Mouse (Mus musculus) heart, postnatal 10 days (tissue): ENCODE data around the gene Hnf1a. TPM values are rescaled to one million over a fixed set of nuclear protein-coding genes. Genes with fewer than 3 reads are reported as not detected.
A peak's percentile ranks its signal among the peaks of the same experiment; 100 is the strongest.

ENCODE experiments used
- DNase-seq, 2 experiments: peaks; one replicate each; pipeline ENCODE4 v3.0.0; 2021
- intact Hi-C: fragments of 180-260 bp; cut with DNase I; formaldehyde crosslinking; loops from one replicate; pipeline ENCODE4 v1.15.1; 2025
- total RNA-seq, 2 experiments: library from RNA; stranded (reverse); gene quantifications; 2 replicates each; pipeline ENCODE4 v1.2.3; 2021

Hnf1a gene
- total RNA-seq, 2 experiments from 2014 or later, result not detected

- intact Hi-C loops, result no loop called here
Observed at GRCm38 (mm10) chr5:114980122-114980748, 9.3 kb upstream of the Hnf1a start.

GRCm38 (mm10) chr5:114979250-114980121 lies 8.6 kb upstream of the Hnf1a start:
- intact Hi-C loops, result loop anchor here (1.0 to 10.0 kb wide), 4 partner anchors 97 to 258 kb away; partner anchors contain the start of gene Pop5
- DNase-seq, result peak; percentile 81 to 86

More at GRCm38 (mm10) chr5:114980122-114980748, 9.3 kb upstream of the Hnf1a start:
- peak in 1 of 2 experiments; percentile 20 for DNase-seq

- intact Hi-C loops, result loop anchor here (1.0 to 10.0 kb wide), 4 partner anchors 97 to 258 kb away; partner anchors contain the start of gene Pop5
Observed at GRCm38 (mm10) chr5:114978888-114979249, 8.0 kb upstream of the Hnf1a start.

GRCm38 (mm10) chr5:114978473-114978872 lies 7.6 kb upstream of the Hnf1a start:
- DNase-seq, result peak in 1 of 2 experiments; percentile 29

More at GRCm38 (mm10) chr5:114978888-114979249, 8.0 kb upstream of the Hnf1a start:
- peak in 1 of 2 experiments; percentile 29 for DNase-seq

GRCm38 (mm10) chr5:114976935-114977334 lies 6.0 kb upstream of the Hnf1a start:
- intact Hi-C loops, result loop anchor here (5.0 to 10.0 kb wide), 3 partner anchors 185 to 260 kb away; partner anchors contain the start of gene Pop5

More at GRCm38 (mm10) chr5:114978473-114978872, 7.6 kb upstream of the Hnf1a start:
- intact Hi-C loops, result loop anchor here (5.0 to 10.0 kb wide), 3 partner anchors 184 to 259 kb away; partner anchors contain the start of gene Pop5

DNA sequence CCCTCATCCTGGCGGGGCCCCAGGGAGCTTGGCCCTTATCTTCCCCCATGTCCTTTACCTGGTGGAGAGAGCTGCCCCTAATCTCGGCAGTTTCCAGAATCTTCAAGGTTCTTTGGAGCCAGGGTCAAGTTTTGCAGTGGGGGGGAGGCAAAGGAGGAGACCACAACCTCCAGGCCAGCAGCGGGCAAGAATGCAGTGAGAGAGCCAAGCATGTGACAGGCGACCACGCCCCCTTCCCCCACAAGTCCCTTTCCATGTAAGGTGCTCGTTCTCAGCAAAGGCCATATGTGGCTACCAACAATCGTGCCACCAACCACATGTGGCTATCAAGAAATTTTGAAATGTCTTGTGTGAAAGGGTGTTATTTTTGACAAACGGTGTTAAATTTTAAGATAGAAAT lies 2.2 kb upstream of the Hnf1a start:
- DNase-seq, result no peak
- intact Hi-C loops, result loop anchor here (10.0 kb wide), 1 partner anchor 212 kb away; no protein-coding TSS in a partner anchor

More at GRCm38 (mm10) chr5:114976935-114977334, 6.0 kb upstream of the Hnf1a start:
- DNase-seq, result no peak

GRCm38 (mm10) chr5:114972201-114972600 lies 1.3 kb upstream of the Hnf1a start:
- no peak for DNase-seq
- intact Hi-C loops, result loop anchor here (10.0 kb wide), 1 partner anchor 213 kb away; no protein-coding TSS in a partner anchor

DNA sequence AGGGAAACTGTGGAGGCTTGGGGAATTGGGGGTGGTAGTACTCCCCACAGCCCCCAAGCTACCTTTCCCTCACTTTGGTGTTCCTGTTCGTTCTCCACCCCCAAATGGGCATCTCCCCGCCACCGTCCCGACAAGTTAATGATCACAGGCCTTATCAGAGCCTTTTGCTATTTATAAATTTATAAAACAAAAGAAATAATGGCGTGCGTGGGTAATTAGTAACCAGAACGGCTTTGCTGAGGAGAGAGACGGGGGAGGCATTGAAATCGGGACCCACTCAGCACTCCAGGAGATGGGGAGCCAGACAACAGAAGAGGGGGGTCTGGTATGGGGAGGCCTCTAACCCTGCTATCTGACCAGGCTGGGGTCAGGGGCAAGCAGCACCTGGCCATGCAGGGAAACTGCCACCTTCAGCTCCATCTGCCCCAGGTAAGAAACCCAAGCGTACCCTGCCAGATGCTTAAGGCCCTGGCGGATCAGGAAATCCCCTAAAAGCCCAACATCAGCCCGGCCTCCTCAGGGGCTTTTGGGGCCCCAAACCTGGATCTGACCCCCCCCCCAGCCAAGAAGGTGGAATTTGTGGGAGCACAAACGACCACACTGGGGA lies 1.2 kb downstream of the Hnf1a start:
- intact Hi-C loops, result loop anchor here (10.0 kb wide), 1 partner anchor 215 kb away; no protein-coding TSS in a partner anchor
- DNase-seq, result no peak

DNA sequence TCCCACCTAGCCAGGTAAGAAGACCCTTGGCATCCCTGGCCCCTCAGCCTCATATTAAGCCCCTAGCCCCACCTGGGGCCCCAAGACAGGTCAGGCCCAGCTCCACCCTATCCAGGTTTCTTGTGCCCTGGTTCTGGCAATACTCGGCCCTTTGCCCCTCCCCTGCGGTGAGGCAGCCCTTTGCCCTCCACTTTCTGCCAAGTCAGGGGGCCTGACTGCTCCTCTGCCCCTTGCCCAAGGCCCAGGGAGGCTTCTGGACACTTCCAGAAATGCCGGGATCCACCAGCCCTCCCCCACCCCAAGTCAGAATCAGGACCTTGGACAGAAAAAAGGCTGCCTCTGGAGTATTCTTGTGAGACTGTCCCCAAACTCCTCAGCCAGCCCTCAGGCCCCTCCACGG lies 1.8 kb downstream of the Hnf1a start:
- intact Hi-C loops, result no loop called here
- DNase-seq, result no peak

- no peak for DNase-seq
- intact Hi-C loops, result no loop called here
Observed at GRCm38 (mm10) chr5:114968651-114969050, 2.2 kb downstream of the Hnf1a start.

DNA sequence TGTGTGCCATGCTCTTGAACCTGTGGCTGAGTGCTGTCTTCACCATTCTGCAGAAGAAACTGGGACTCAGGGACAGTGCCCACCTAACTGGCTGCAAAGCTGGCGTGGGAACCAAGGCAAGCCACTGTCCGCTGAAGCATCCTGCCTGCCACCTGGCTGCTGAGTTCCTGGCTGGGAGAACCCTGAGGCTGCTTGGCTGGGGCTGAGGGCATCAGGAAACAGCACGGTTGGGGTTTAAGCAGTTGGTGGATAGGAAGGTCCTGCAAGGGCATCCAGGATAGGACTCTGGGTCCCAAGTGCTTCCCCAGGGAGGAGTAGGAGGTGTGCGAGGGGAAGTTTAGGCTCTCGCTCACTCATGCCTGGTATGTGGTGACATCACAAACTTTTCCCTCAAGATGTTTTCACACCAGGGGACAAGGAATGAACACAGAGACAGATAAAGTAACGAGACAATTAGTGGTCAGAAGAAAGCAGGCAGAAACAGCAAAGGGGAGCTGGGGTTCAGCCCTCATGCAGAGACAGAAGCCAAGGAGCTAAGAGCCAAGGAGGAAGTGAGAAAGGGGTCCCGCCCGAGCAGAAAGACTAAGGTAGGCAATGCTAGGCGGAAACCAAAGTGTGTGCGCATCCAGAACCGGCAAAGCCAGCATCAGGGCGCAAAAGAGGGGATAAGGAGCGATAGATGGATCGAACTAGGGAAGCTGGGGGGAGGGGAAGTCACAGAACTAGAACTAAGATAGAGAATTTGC lies 3.2 kb downstream of the Hnf1a start:
- no peak for DNase-seq
- intact Hi-C loops, result no loop called here

GRCm38 (mm10) chr5:114964967-114965898 lies 5.7 kb downstream of the Hnf1a start:
- no peak for DNase-seq
- intact Hi-C loops, result no loop called here

GRCm38 (mm10) chr5:114964315-114964966 lies 6.5 kb downstream of the Hnf1a start:
- DNase-seq, result no peak
- intact Hi-C loops, result no loop called here

DNA sequence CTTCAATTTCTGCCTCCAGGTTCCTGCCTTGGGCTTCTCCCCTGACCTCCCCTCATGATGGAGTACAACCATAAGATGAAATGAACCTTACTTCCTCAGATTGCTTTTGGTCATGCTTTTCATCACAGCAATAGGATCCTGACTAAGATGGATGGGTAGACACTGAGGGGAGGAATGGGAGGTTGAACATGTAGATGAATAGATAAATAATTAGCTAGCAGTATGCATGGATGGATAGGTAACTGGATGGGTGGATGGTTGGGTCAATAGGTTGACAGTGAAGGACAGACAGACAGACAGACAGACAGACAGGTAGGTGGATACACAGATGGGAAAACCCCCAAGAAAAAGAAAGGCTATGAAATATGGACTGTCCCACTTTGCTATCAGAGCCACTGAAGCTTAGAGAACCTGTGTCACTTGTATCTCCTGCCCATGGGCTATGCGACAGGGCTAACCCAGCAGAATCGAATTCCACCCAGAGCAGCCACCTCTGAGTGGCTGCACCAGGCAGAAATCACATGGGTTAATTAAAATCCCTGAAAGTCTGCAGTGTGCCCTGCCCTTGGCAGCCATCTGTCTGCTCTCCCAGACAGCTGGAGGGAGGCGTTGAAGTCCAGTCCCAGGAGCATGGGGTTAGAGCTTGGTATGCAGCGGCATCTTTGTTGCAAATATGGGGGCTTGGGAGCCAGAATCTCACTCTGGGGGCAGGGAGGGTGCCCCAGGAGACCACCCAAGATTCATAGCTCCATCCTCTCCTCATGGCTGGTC lies 9.1 kb downstream of the Hnf1a start:
- intact Hi-C loops, result no loop called here
- no peak for DNase-seq

DNA sequence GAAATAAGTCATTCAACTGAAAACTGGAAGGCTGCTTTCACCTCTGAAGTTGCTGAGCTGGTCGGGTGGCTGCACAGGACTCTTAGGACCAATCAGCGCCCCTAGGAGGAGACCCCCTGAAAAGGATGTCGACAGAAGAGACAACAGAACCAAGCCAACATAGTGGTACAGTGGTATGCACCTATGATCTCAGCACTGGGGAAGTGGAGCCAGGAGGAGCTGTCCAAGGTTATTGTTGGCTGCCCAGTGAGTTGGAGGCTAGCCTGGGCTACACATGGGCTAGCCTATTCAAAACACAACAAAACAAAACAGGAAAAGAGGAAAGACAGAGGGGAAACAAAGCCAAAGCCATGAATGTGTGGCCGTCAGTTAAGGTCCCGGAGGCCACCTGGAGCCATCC lies 12.8 kb downstream of the Hnf1a start:
- DNase-seq, result no peak
- intact Hi-C loops, result no loop called here

DNA sequence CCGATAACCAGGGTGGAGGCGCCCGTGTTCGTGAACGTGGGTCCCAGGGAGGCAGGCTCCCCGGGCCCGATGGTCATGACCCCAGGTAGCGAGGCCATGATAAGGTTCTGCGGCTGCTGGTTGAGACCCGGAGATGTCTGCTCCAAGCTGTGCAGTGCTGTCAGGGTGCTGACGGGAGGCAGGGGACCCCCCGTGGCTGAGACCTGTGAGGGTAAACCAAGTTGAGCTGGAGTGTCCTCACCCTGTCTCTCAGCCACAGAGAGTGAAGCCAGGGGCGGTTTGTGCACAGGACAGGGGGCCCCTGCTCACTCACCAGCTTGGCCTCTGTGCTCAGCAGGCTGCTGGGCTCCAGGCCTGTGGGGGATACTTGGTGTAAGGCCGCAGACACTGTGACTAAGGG lies 17.6 kb downstream of the Hnf1a start:
- intact Hi-C loops, result no loop called here
- no peak for DNase-seq

DNA sequence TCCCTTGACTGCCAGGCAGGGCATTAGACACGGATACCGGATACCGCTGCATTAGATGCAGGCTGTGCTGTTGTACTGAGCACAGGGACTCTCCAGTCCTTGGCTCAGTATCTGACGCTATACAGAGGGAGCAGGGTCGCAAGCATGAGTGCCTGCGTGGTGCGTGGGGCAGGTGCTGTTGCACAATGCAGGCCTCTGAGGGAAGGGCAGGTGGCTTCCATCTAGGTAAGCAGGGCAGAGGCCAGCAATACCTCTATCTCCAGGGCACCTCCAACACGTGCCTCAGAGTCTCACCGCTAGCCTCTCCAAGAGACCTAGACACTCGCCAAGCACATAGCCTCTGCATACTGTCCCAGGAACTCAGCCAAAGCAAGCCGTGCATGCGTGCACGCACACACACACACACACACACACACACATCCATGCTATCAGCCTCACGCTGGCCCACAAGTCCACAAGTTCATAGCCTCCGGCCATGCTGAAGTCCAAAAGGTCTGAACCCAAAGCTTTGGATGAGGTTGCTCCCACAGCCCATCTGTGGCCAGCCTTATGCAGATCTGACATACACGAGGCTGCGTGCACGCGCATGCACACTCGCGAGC lies 19.5 kb downstream of the Hnf1a start:
- intact Hi-C loops, result no loop called here

More for the DNA sequence above, 19.5 kb downstream of the Hnf1a start:
- DNase-seq, result no peak
